Mouse (Mus musculus): Measurements from ENCODE around the gene Olfm1.

Gene Olfm1

GRCm38 (mm10) chr2:28278853-28279252 lies 86.1 kb downstream of the Olfm1 start:
- ATAC-seq (ENCODE audit: insufficient number of reproducible peaks, low FRiP score, low TSS enrichment), result 0 out of 2 replicates have a peak, but pooled peaks have one; percentile 18
